Mouse (Mus musculus) liver, embryonic 12.5 days (tissue): ENCODE measurements around the gene Ttc30a2. TPM values are rescaled to one million over a fixed set of nuclear protein-coding genes. Genes with fewer than 3 reads are reported as not detected.
A peak's percentile ranks its signal among the peaks of the same experiment; 100 is the strongest.
"Not testable (repeated sequence)": the region's sequence is repeated elsewhere in the genome, so short reads cannot be mapped to it uniquely, and the experiment has no call there.

Experiments used
- ATAC-seq: fragments of 200-750 bp; cut with Nextera tagmentation; 2 replicates; pipeline ENCODE4 v1.8.0; 2017; ENCODE audit warnings: moderate number of reproducible peaks, mild to moderate bottlenecking, moderate library complexity
- H3K27ac ChIP-seq: fragments of 300-500 bp; sonication (generic); 2 replicates; pipeline ENCODE4 v1.5.1; 2016; ENCODE audit warnings: mild to moderate bottlenecking
- H3K27me3 ChIP-seq: fragments of 300-500 bp; sonication (generic); replicated peaks from 2 replicates; pipeline ENCODE4 v1.6.1; 2016; ENCODE audit warnings: mild to moderate bottlenecking, moderate library complexity
- H3K36me3 ChIP-seq: fragments of 300-500 bp; sonication (generic); 2 replicates; pipeline ENCODE4 v1.6.1; 2016; ENCODE audit warnings: mild to moderate bottlenecking, moderate library complexity
- H3K4me1 ChIP-seq: fragments of 300-500 bp; sonication (generic); 2 replicates; pipeline ENCODE4 v1.6.1; 2016
- H3K4me2 ChIP-seq: fragments of 300-500 bp; sonication (generic); 2 replicates; pipeline ENCODE4 v1.6.1; 2016; ENCODE audit warnings: mild to moderate bottlenecking, moderate library complexity
- H3K4me3 ChIP-seq: fragments of 300-500 bp; sonication (generic); 2 replicates; pipeline ENCODE4 v1.5.1; 2016; ENCODE audit warnings: mild to moderate bottlenecking, moderate library complexity
- H3K9ac ChIP-seq: fragments of 300-500 bp; sonication (generic); 2 replicates; pipeline ENCODE4 v1.6.1; 2016; ENCODE audit warnings: mild to moderate bottlenecking, moderate library complexity
- H3K9me3 ChIP-seq: fragments of 300-500 bp; sonication (generic); replicated peaks from 2 replicates; pipeline ENCODE4 v1.6.1; 2016; ENCODE audit warnings: mild to moderate bottlenecking, moderate library complexity
- WGBS: fragments of 180-500 bp; shearing (Covaris S2); methylation state at CpG from one replicate; pipeline ENCODE4 v1.1.7; 2016; ENCODE audit not compliant: insufficient replicate concordance; 5-methylcytosine and 5-hydroxymethylcytosine counted together
- polyA plus RNA-seq: library from polyadenylated mRNA; unstranded; fragments of >200 nt; fragmentation: Nextera tagmentation; extraction: Ambion mirVana; gene quantifications from 2 replicates; pipeline ENCODE4 v1.2.1, GENCODE M21; 2016

The Ttc30a2 gene
- polyA plus RNA-seq, 1 experiment from 2014 or later = not detected

GRCm38 (mm10) chr2:75980933-75981439, 3.0 kb upstream of the Ttc30a2 start:
- Histone ChIP-seq H3K4me3 (peak overlapping the region; percentile 64), H3K4me2 (peak overlapping the region; percentile 76)
- WGBS = 88% methylated on average over 13 of the region's 13 CpGs
- H3K9ac ChIP-seq, H3K9me3 ChIP-seq, H3K27me3 ChIP-seq, ATAC-seq, H3K4me1 ChIP-seq, H3K36me3 ChIP-seq, H3K27ac ChIP-seq: not testable (repeated sequence)

GRCm38 (mm10) chr2:75976070-75976469, 1.9 kb downstream of the Ttc30a2 start:
- not testable (repeated sequence) for H3K9ac ChIP-seq, H3K4me2 ChIP-seq, H3K4me1 ChIP-seq, H3K4me3 ChIP-seq, H3K9me3 ChIP-seq, ATAC-seq, H3K36me3 ChIP-seq, H3K27ac ChIP-seq, H3K27me3 ChIP-seq
- 69% methylated on average over 2 of the region's 2 CpGs for WGBS

- WGBS = 63% methylated on average over 9 of the region's 9 CpGs
- no peak overlapping the region for H3K4me3 ChIP-seq
- no peak overlapping the region for H3K27ac ChIP-seq
- ATAC-seq = no peak
- H3K4me2 ChIP-seq = no peak overlapping the region
- H3K27me3 ChIP-seq = no peaks in the 10 kb centered on the region
- no peaks in the 10 kb centered on the region for H3K36me3 ChIP-seq
- no peaks in the 10 kb centered on the region for H3K4me1 ChIP-seq
- no peak overlapping the region for H3K9ac ChIP-seq
- no peaks in the 10 kb centered on the region for H3K9me3 ChIP-seq
These were observed 3.8 kb downstream of the Ttc30a2 start for GRCm38 (mm10) chr2:75974131-75974530.

- no peak for ATAC-seq
- Histone ChIP-seq H3K4me3 (peak overlapping the region; percentile 30), H3K9ac (no peak overlapping the region), H3K4me1 (peaks cover 11% of the 10 kb centered on the region), H3K4me2 (peak overlapping the region; percentile 59), H3K9me3 (no peaks in the 10 kb centered on the region), H3K36me3 (no peaks in the 10 kb centered on the region), H3K27me3 (no peaks in the 10 kb centered on the region; the same call in 1 of the 2 replicates), H3K27ac (no peak overlapping the region)
- WGBS = 17% methylated on average over 5 of the region's 5 CpGs
These were observed 13.0 kb downstream of the Ttc30a2 start for GRCm38 (mm10) chr2:75964972-75965371.

GRCm38 (mm10) chr2:75964512-75964911, 13.5 kb downstream of the Ttc30a2 start:
- no peak overlapping the region for H3K27ac ChIP-seq
- no peaks in the 10 kb centered on the region for H3K9me3 ChIP-seq
- ATAC-seq = no peak
- WGBS = 13% methylated on average over 14 of the region's 14 CpGs
- H3K36me3 ChIP-seq = no peaks in the 10 kb centered on the region
- H3K4me2 ChIP-seq = peak overlapping the region; percentile 59
- H3K4me3 ChIP-seq = peak overlapping the region; percentile 30
- peaks cover under 1% of the 10 kb centered on the region; the same call in 1 of the 2 replicates for H3K27me3 ChIP-seq
- H3K9ac ChIP-seq = no peak overlapping the region
- H3K4me1 ChIP-seq = peaks cover 11% of the 10 kb centered on the region

GRCm38 (mm10) chr2:75964051-75964450, 13.9 kb downstream of the Ttc30a2 start:
- Histone ChIP-seq H3K4me2 (peak overlapping the region; percentile 59), H3K4me1 (peaks cover 11% of the 10 kb centered on the region), H3K9me3 (no peaks in the 10 kb centered on the region), H3K4me3 (peak overlapping the region; percentile 30), H3K36me3 (no peaks in the 10 kb centered on the region), H3K27me3 (peaks cover 5% of the 10 kb centered on the region), H3K9ac (no peak overlapping the region), H3K27ac (no peak overlapping the region)
- WGBS = 46% methylated on average over 5 of the region's 5 CpGs
- ATAC-seq = 0 out of 2 replicates have a peak, but pooled peaks have one; percentile 27

- peaks cover 6% of the 10 kb centered on the region for H3K27me3 ChIP-seq
- no peak overlapping the region for H3K27ac ChIP-seq
- no peak overlapping the region for H3K4me3 ChIP-seq
- H3K4me2 ChIP-seq = no peak overlapping the region
- H3K36me3 ChIP-seq = no peaks in the 10 kb centered on the region
- WGBS = 73% methylated on average over 10 of the region's 10 CpGs
- H3K4me1 ChIP-seq = peaks cover 11% of the 10 kb centered on the region
- no peak overlapping the region for H3K9ac ChIP-seq
- H3K9me3 ChIP-seq = no peaks in the 10 kb centered on the region
- ATAC-seq = no peak
These were observed 14.6 kb downstream of the Ttc30a2 start for GRCm38 (mm10) chr2:75963211-75963840.

GRCm38 (mm10) chr2:75960366-75961330, 17.3 kb downstream of the Ttc30a2 start:
- Histone ChIP-seq H3K4me3 (no peak overlapping the region), H3K9ac (no peak overlapping the region), H3K4me1 (peaks cover 11% of the 10 kb centered on the region), H3K27ac (no peak overlapping the region), H3K36me3 (no peaks in the 10 kb centered on the region), H3K27me3 (peaks cover 6% of the 10 kb centered on the region), H3K9me3 (no peaks in the 10 kb centered on the region), H3K4me2 (no peak overlapping the region)
- no peak for ATAC-seq
- 54% methylated on average over 15 of the region's 15 CpGs for WGBS

- Histone ChIP-seq H3K4me1 (peaks cover 10% of the 10 kb centered on the region), H3K4me2 (peak overlapping the region; percentile 16; the same call in 1 of the 2 replicates), H3K9ac (no peak overlapping the region), H3K27ac (no peak overlapping the region), H3K36me3 (no peaks in the 10 kb centered on the region), H3K27me3 (peaks cover 6% of the 10 kb centered on the region), H3K9me3 (no peaks in the 10 kb centered on the region), H3K4me3 (no peak overlapping the region)
- 28% methylated on average over 15 of the region's 15 CpGs for WGBS
- no peak for ATAC-seq
These were observed 18.1 kb downstream of the Ttc30a2 start for GRCm38 (mm10) chr2:75959850-75960365.

GRCm38 (mm10) chr2:75959183-75959849, 18.7 kb downstream of the Ttc30a2 start:
- Histone ChIP-seq H3K4me2 (0 out of 2 replicates have a peak overlapping the region, but pooled peaks have one; percentile 16), H3K9me3 (no peaks in the 10 kb centered on the region), H3K4me1 (peaks cover 4% of the 10 kb centered on the region), H3K27ac (no peak overlapping the region), H3K9ac (no peak overlapping the region), H3K27me3 (peaks cover 6% of the 10 kb centered on the region), H3K4me3 (no peak overlapping the region), H3K36me3 (no peaks in the 10 kb centered on the region)
- no peak for ATAC-seq
- 56% methylated on average over 18 of the region's 18 CpGs for WGBS

- Histone ChIP-seq H3K4me1 (no peaks in the 10 kb centered on the region), H3K4me2 (no peak overlapping the region), H3K9me3 (no peaks in the 10 kb centered on the region), H3K9ac (no peak overlapping the region), H3K27me3 (peaks cover 6% of the 10 kb centered on the region), H3K36me3 (no peaks in the 10 kb centered on the region), H3K27ac (no peak overlapping the region), H3K4me3 (no peak overlapping the region)
- WGBS = 56% methylated on average over 14 of the region's 14 CpGs
- no peak for ATAC-seq
These were observed 22.3 kb downstream of the Ttc30a2 start for GRCm38 (mm10) chr2:75955709-75956108.
